ENCODE assay signal across 24 mouse cellular contexts in the genomic region with DNA sequence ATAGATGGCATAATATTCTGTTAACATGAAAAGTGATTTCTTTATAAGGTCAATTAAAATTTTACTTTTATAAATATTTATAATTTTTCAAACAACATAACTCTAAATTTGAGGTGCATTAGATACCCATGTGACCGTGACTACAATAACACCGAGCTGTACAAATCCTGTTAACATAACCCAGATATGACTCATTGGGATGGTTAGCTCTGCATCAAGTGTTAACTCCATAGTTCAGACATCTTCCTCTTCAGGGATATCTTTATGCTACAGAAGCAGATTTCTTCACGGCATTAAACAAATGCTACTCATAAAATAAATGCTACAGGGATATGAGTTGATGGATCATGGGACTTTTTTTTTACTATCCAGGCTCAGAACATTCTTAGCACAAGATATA. TPM values are rescaled to one million over a fixed set of nuclear protein-coding genes. Genes with fewer than 3 reads are reported as not detected.
DNase-seq lines count a peak whose midpoint lies in the region; ATAC-seq and TF ChIP-seq lines count a peak whose summit lies in the region.
"Had no signal": no experiment of that assay in that cellular context is flagged by ENCODE, and none has a peak within 500 bp of the region (broad histone marks: within the 10 kb centered on the region; RNA-seq: fewer than 3 reads in every experiment).

No protein-coding gene starts in this region.

- H3K9ac ChIP-seq in MEL (ENCODE audit: control insufficient read depth, low read depth, low read length, poor library complexity, severe bottlenecking): no peak overlapping the region
- H3K9ac ChIP-seq in intestine, embryonic 16.5 days (ENCODE audit: low read depth, low read length): no peak overlapping the region
- H3K9ac ChIP-seq in midbrain, postnatal 0 days (replicated peaks; ENCODE audit: low read length, poor library complexity, severe bottlenecking): no peak overlapping the region
- H3K9ac ChIP-seq in midbrain, embryonic 16.5 days (ENCODE audit: low read depth, low read length): no peak overlapping the region
- H3K9ac ChIP-seq: embryonic facial prominence, embryonic 12.5 days; forebrain, embryonic 13.5 days; forebrain, embryonic 15.5 days; forebrain, postnatal 0 days had no signal

- H3K9me3 ChIP-seq in MEL (replicated peaks; ENCODE audit: insufficient read depth, low read length): no peaks in the 10 kb centered on the region; the same call in 1 of the 2 replicates
- H3K9me3 ChIP-seq in intestine, embryonic 16.5 days (ENCODE audit: control insufficient read depth, low read length): no peaks in the 10 kb centered on the region
- H3K9me3 ChIP-seq in midbrain, postnatal 0 days (ENCODE audit: low read length): no peaks in the 10 kb centered on the region
- H3K9me3 ChIP-seq in midbrain, embryonic 16.5 days (replicated peaks; ENCODE audit: control insufficient read depth, low read length, poor library complexity, severe bottlenecking): no peaks in the 10 kb centered on the region
- H3K9me3 ChIP-seq: embryonic facial prominence, embryonic 10.5 days; embryonic facial prominence, embryonic 12.5 days; forebrain, embryonic 13.5 days; forebrain, embryonic 15.5 days; G1E had no signal

- no peak overlapping the region for H3K4me2 ChIP-seq in intestine, embryonic 16.5 days (ENCODE audit: low read depth, low read length)
- H3K4me2 ChIP-seq in midbrain, postnatal 0 days (ENCODE audit: low read depth, low read length, poor library complexity, severe bottlenecking): no peak overlapping the region
- H3K4me2 ChIP-seq in midbrain, embryonic 16.5 days (ENCODE audit: low read length): no peak overlapping the region
- H3K4me2 ChIP-seq: embryonic facial prominence, embryonic 12.5 days; forebrain, embryonic 13.5 days; forebrain, embryonic 15.5 days had no signal

- H3K4me3 ChIP-seq in MEL (ENCODE audit: control insufficient read depth in 1 of 2, insufficient read depth in 1 of 2, low read depth in 2 of 2, low read length in 2 of 2): no peak overlapping the region
- no peak overlapping the region for H3K4me3 ChIP-seq in intestine, embryonic 16.5 days (ENCODE audit: low read length)
- no peak overlapping the region for H3K4me3 ChIP-seq in midbrain, postnatal 0 days (ENCODE audit: low read depth, low read length)
- H3K4me3 ChIP-seq in midbrain, embryonic 16.5 days (ENCODE audit: low read depth, low read length): no peak overlapping the region
- H3K4me3 ChIP-seq: embryonic facial prominence, embryonic 10.5 days; embryonic facial prominence, embryonic 12.5 days; forebrain, embryonic 13.5 days; forebrain, embryonic 15.5 days had no signal

- peak; percentile 36 for ATAC-seq in intestine, embryonic 16.5 days
- ATAC-seq in monocyte, adult 5-6 weeks (replicated peaks; ENCODE audit: insufficient number of reproducible peaks, low FRiP score, low TSS enrichment, poor library complexity, severe bottlenecking): no peak
- no peak for ATAC-seq in midbrain, postnatal 0 days (ENCODE audit: low FRiP score)
- ATAC-seq in midbrain, embryonic 16.5 days: no peak
- ATAC-seq: CD4-positive, CD25-positive, alpha-beta regulatory T cell, adult 4 months; forebrain, embryonic 13.5 days; forebrain, embryonic 15.5 days; forebrain, postnatal 0 days had no signal

- H3K79me2 ChIP-seq in MEL (ENCODE audit: control insufficient read depth, insufficient read depth, low read length, poor library complexity): no peaks in the 10 kb centered on the region

- 43% methylated on average over 3 of the region's 3 CpGs for WGBS in intestine, embryonic 16.5 days
- 86% methylated on average over 3 of the region's 3 CpGs for WGBS in midbrain, postnatal 0 days
- 86% methylated on average over 3 of the region's 3 CpGs for WGBS in midbrain, embryonic 16.5 days

- DNase-seq in MEL (ENCODE audit: low read depth, low spot score): peak; percentile 26
- no peak for DNase-seq in midbrain, postnatal 0 days (ENCODE audit: low spot score)
- DNase-seq: adrenal gland, adult 2 months; adrenal gland, postnatal 10 days; adrenal gland, postnatal 25 days; B cell, adult 2 months; cerebellum, adult 11 months; cerebellum, adult 18-20 months; cerebellum, adult 8-10 months; cerebellum, adult 9-11 months; cerebellum, postnatal 14 days; cerebellum, postnatal 36 days; forebrain, postnatal 0 days had no signal

- H3K4me1 ChIP-seq in MEL (ENCODE audit: control insufficient read depth in 1 of 2, insufficient read depth in 2 of 2, low read length in 2 of 2): peaks cover 11 to 26% of the 10 kb centered on the region in 2 experiments
- no peaks in the 10 kb centered on the region for H3K4me1 ChIP-seq in intestine, embryonic 16.5 days (ENCODE audit: control insufficient read depth, insufficient read depth, low read length)
- H3K4me1 ChIP-seq in midbrain, postnatal 0 days (ENCODE audit: insufficient read depth, low read length): no peaks in the 10 kb centered on the region
- no peaks in the 10 kb centered on the region for H3K4me1 ChIP-seq in midbrain, embryonic 16.5 days (ENCODE audit: control insufficient read depth, insufficient read depth, low read length)
- H3K4me1 ChIP-seq: embryonic facial prominence, embryonic 10.5 days; embryonic facial prominence, embryonic 12.5 days; forebrain, embryonic 13.5 days; forebrain, embryonic 15.5 days had no signal

- no peak for TF ChIP-seq EP300 in MEL (IDR thresholded peaks at IDR 0.05; ENCODE audit: low read depth in 1 of 2, low read length in 2 of 2)

- no peak for TF ChIP-seq POLR2A in MEL (IDR thresholded peaks at IDR 0.05; ENCODE audit: control insufficient read depth in 1 of 2, insufficient read depth in 1 of 2, low read depth in 1 of 2, low read length in 2 of 2, poor library complexity in 1 of 2)

- H3K36me3 ChIP-seq in MEL (ENCODE audit: control insufficient read depth in 1 of 2, insufficient read depth in 2 of 2, low read length in 2 of 2): peaks cover 0 to 22% of the 10 kb centered on the region in 2 experiments; a peak in 2 of 4 replicates
- H3K36me3 ChIP-seq in intestine, embryonic 16.5 days (ENCODE audit: control insufficient read depth, insufficient read depth, low read length): no peaks in the 10 kb centered on the region
- no peaks in the 10 kb centered on the region for H3K36me3 ChIP-seq in midbrain, postnatal 0 days (ENCODE audit: insufficient read depth, low read length)
- no peaks in the 10 kb centered on the region for H3K36me3 ChIP-seq in midbrain, embryonic 16.5 days (ENCODE audit: control insufficient read depth, insufficient read depth, low read length)
- H3K36me3 ChIP-seq: embryonic facial prominence, embryonic 10.5 days; embryonic facial prominence, embryonic 12.5 days; forebrain, embryonic 15.5 days; G1E had no signal

- no peaks in the 10 kb centered on the region for H3K27me3 ChIP-seq in MEL (ENCODE audit: control insufficient read depth in 1 of 2, insufficient read depth in 2 of 2, low read length in 2 of 2)
- H3K27me3 ChIP-seq in intestine, embryonic 16.5 days (replicated peaks; ENCODE audit: control insufficient read depth, insufficient read depth, low read length): no peaks in the 10 kb centered on the region
- no peaks in the 10 kb centered on the region for H3K27me3 ChIP-seq in midbrain, postnatal 0 days (ENCODE audit: insufficient read depth, low read length)
- H3K27me3 ChIP-seq in midbrain, embryonic 16.5 days (ENCODE audit: control insufficient read depth, insufficient read depth, low read depth, low read length): no peaks in the 10 kb centered on the region
- H3K27me3 ChIP-seq: CH12.LX; embryonic facial prominence, embryonic 12.5 days; forebrain, embryonic 13.5 days; forebrain, embryonic 15.5 days had no signal

- no peak for TF ChIP-seq CTCF in MEL (IDR thresholded peaks at IDR 0.05 in 2 of 3, conservative IDR thresholded peaks at IDR 0.05 in 1 of 3; ENCODE audit: control insufficient read depth in 1 of 3, insufficient read depth in 1 of 3, low read depth in 2 of 3, low read length in 3 of 3, poor library complexity in 1 of 3, severe bottlenecking in 1 of 3)
- no peak for TF ChIP-seq CTCF in midbrain, postnatal 0 days (IDR thresholded peaks at IDR 0.05)

- TF ChIP-seq RAD21 in MEL (IDR thresholded peaks at IDR 0.05; ENCODE audit: low read depth, low read length): no peak

- no peak overlapping the region for H3K27ac ChIP-seq in MEL (ENCODE audit: control insufficient read depth, low read depth, low read length)
- no peak overlapping the region for H3K27ac ChIP-seq in intestine, embryonic 16.5 days (ENCODE audit: low read length)
- no peak overlapping the region for H3K27ac ChIP-seq in midbrain, postnatal 0 days (ENCODE audit: low read depth, low read length)
- no peak overlapping the region for H3K27ac ChIP-seq in midbrain, embryonic 16.5 days (ENCODE audit: low read length)
- H3K27ac ChIP-seq: embryonic facial prominence, embryonic 10.5 days; embryonic facial prominence, embryonic 12.5 days; forebrain, embryonic 13.5 days; forebrain, embryonic 15.5 days had no signal

TF ChIP-seq in MEL, 35 proteins besides CTCF, POLR2A, EP300 and RAD21 (continues in another document):
- TF ChIP-seq JUND (IDR thresholded peaks at IDR 0.05; ENCODE audit: low read depth, low read length) (no peak), ZC3H11A (IDR thresholded peaks at IDR 0.05; ENCODE audit: low read depth, low read length) (no peak), RCOR1 (IDR thresholded peaks at IDR 0.05; ENCODE audit: low read depth, low read length) (no peak), MYB (IDR thresholded peaks at IDR 0.05; ENCODE audit: low read depth, low read length) (no peak), SIN3A (IDR thresholded peaks at IDR 0.05; ENCODE audit: low read length) (no peak), BHLHE40 (IDR thresholded peaks at IDR 0.05; ENCODE audit: borderline replicate concordance, low read depth, low read length) (no peak)

RNA-seq across cellular contexts. Expression of gene Scin, which starts 37.6 kb away (rescaled TPM):
- total RNA-seq in MEL (2012; rRNA removed): 0.04 and 0.07 TPM in 2 replicates
- under 1 TPM in 1 of 2 experiments, not detected in 1; 0.03 TPM for polyA plus RNA-seq in MEL (2012; ENCODE audit: insufficient read depth in 1 of 2, insufficient read length in 2 of 2, low read depth in 1 of 2, low replicate concordance in 2 of 2, missing spikeins in 1 of 2)
- polyA plus RNA-seq in intestine, embryonic 16.5 days (2015; fragmentation: Nextera tagmentation; extraction: Ambion mirVana): 67.5 and 79.3 TPM in 2 replicates
- 0.39 to 0.57 TPM (median 0.43 TPM) in 3 replicates for total RNA-seq in monocyte, adult 5-6 weeks (2017)
- 0.44 TPM in 1 of 2 replicates, not detected in the other for total RNA-seq in midbrain, postnatal 0 days (2014; rRNA removed)
- polyA plus RNA-seq in midbrain, postnatal 0 days (2015; fragmentation: Nextera tagmentation; extraction: Ambion mirVana): 0.09 and 0.10 TPM in 2 replicates
- not detected in 2 replicates for polyA plus RNA-seq in midbrain, embryonic 16.5 days (2015; fragmentation: Nextera tagmentation; extraction: Ambion mirVana)
- total RNA-seq: CH12.LX had no signal
- polyA plus RNA-seq: embryonic facial prominence, embryonic 10.5 days; forebrain, embryonic 11.5 days; forebrain, embryonic 13.5 days; forebrain, embryonic 15.5 days; G1E had no signal

RNA-seq across cellular contexts. Expression of gene Arl4a, which starts 58.6 kb away (rescaled TPM):
- total RNA-seq in MEL (2012; rRNA removed): 26.9 and 29.8 TPM in 2 replicates
- polyA plus RNA-seq in MEL (2012; ENCODE audit: insufficient read depth in 1 of 2, insufficient read length in 2 of 2, low read depth in 1 of 2, low replicate concordance in 2 of 2, missing spikeins in 1 of 2): 10 to 100 TPM in 1 of 2 experiments, not detected in 1; 25.6 TPM
- polyA plus RNA-seq in intestine, embryonic 16.5 days (2015; fragmentation: Nextera tagmentation; extraction: Ambion mirVana): 75.1 and 75.4 TPM in 2 replicates
- 19.2 to 34.1 TPM (median 30.3 TPM) in 3 replicates for total RNA-seq in monocyte, adult 5-6 weeks (2017)
- 67.4 and 94.0 TPM in 2 replicates for total RNA-seq in midbrain, postnatal 0 days (2014; rRNA removed)
- polyA plus RNA-seq in midbrain, postnatal 0 days (2015; fragmentation: Nextera tagmentation; extraction: Ambion mirVana): 117 and 129 TPM in 2 replicates
- 120 and 134 TPM in 2 replicates for polyA plus RNA-seq in midbrain, embryonic 16.5 days (2015; fragmentation: Nextera tagmentation; extraction: Ambion mirVana)

Comparison
In these comparisons a context has a peak if more than half of its experiments do, and no peak if none do; other contexts are left out.
1. RNA of gene Scin, which starts 37.6 kb away (polyA plus RNA-seq): 67.5 to 79.3 TPM in intestine, embryonic 16.5 days; 0.09 to 0.10 TPM in midbrain, postnatal 0 days, not detected in midbrain, embryonic 16.5 days and 0.03 TPM in MEL; every median in the first group is over 10 times any median in the second.